Mouse (Mus musculus) ES-E14 (cell line): ENCODE results near the gene Gpr179. TPM values are rescaled to one million over a fixed set of nuclear protein-coding genes. Genes with fewer than 3 reads are reported as not detected.

Experiments used
- DNase-seq: peaks from one replicate; pipeline ENCODE4 v3.0.0-alpha.2; 2013; ENCODE audit warnings: low read depth, low spot score
- H3K27ac ChIP-seq: 2 replicates; pipeline ENCODE4 v1.5.1; 2012; ENCODE audit warnings: low read depth, mild to moderate bottlenecking, low read length, moderate library complexity, mixed read lengths; ENCODE audit not compliant: poor library complexity, insufficient read depth, severe bottlenecking
- H3K36me3 ChIP-seq: 2 replicates; pipeline ENCODE4 v1.6.1; 2012; ENCODE audit warnings: mild to moderate bottlenecking, low read length, moderate library complexity, mixed read lengths; ENCODE audit not compliant: control insufficient read depth, poor library complexity, insufficient read depth, severe bottlenecking
- H3K4me1 ChIP-seq, 2 experiments: fragments of 150-350 bp in 1 of 2; sonication (generic) in 1 of 2; 2 replicates each; pipeline ENCODE4 v1.6.1; 2012; ENCODE audit warnings: low read length in 2 of 2, mild to moderate bottlenecking in 1 of 2, mixed read lengths in 1 of 2; ENCODE audit not compliant: control insufficient read depth in 2 of 2, insufficient read depth in 2 of 2, poor library complexity in 1 of 2
- H3K4me3 ChIP-seq, 2 experiments: fragments of 150-350 bp in 1 of 2; sonication (generic) in 1 of 2; 2 replicates each; pipeline ENCODE4 v1.5.1; 2012; ENCODE audit warnings: low read length in 2 of 2, low read depth in 1 of 2, mild to moderate bottlenecking in 1 of 2, mixed read lengths in 1 of 2; ENCODE audit not compliant: insufficient read depth in 1 of 2, poor library complexity in 1 of 2, severe bottlenecking in 1 of 2
- H3K9ac ChIP-seq: 2 replicates; pipeline ENCODE4 v1.6.1; 2012; ENCODE audit warnings: low read depth, mild to moderate bottlenecking, low read length, mixed read lengths; ENCODE audit not compliant: poor library complexity, insufficient read depth, severe bottlenecking
- H3K9me3 ChIP-seq: fragments of 150-350 bp; sonication (generic); 2 replicates; pipeline ENCODE4 v1.6.1; 2012; ENCODE audit warnings: low read depth, mild to moderate bottlenecking, low read length; ENCODE audit not compliant: control insufficient read depth, insufficient read depth
- CHD2 ChIP-seq: IDR thresholded peaks from 2 replicates; pipeline ENCODE4 v1.6.1; 2014; ENCODE audit warnings: mild to moderate bottlenecking, low read depth, low read length, inconsistent platforms
- HCFC1 ChIP-seq: IDR thresholded peaks from 2 replicates; pipeline ENCODE4 v1.6.1; 2012; ENCODE audit warnings: low read length, inconsistent platforms, borderline replicate concordance; ENCODE audit not compliant: insufficient read depth
- MAFK ChIP-seq: IDR thresholded peaks from 2 replicates; pipeline ENCODE4 v1.6.1; 2014; ENCODE audit warnings: mild to moderate bottlenecking, low read depth, low read length, inconsistent platforms; ENCODE audit not compliant: insufficient read depth
- ZC3H11A ChIP-seq: IDR thresholded peaks from 2 replicates; pipeline ENCODE4 v1.6.1; 2012; ENCODE audit warnings: low read depth, mild to moderate bottlenecking, inconsistent platforms, low read length, borderline replicate concordance
- ZNF384 ChIP-seq: IDR thresholded peaks from 2 replicates; pipeline ENCODE4 v1.6.1; 2012; ENCODE audit warnings: low read depth, low read length, inconsistent platforms
- in situ Hi-C, 2 experiments: fragments of 600-800 bp; cut with MboI; formaldehyde crosslinking; loops; one replicate each; pipeline ENCODE4 v1.15.1; 2025; ENCODE audit warnings: low sequenced_read_pairs in 2 of 2, inconsistent platforms in 1 of 2; ENCODE audit not compliant: unreplicated experiment in 2 of 2
- total RNA-seq: library from RNA; depleted of rRNA; stranded (reverse); fragments of 300-350 nt; gene quantifications from 2 replicates; pipeline ENCODE4 v1.2.3, GENCODE M21; 2012

Gpr179 gene
- total RNA-seq, 1 experiment: 0.31 TPM

DNA sequence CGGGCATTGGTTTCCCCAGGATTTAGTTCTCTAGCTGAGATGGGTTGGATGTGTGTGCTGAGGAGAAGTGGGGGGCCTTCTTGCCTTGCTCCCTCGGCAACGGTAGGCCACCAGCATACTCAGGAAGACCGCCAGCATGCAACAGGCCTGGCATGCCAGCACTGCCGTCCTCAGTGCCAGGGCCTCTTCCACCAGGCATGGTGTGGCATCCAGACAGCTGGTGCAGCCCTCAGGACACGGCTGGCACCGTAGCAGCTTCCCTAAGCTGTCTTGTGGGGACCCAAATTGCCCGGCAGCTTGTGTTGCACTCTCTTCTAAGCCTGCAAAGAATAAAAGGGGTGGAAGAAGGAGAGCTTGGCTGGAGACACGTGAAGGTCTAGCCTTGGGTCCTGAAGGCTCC, 5.5 kb downstream of the Gpr179 start:
- in situ Hi-C loops: no loop called here
- Histone ChIP-seq H3K27ac (no peak overlapping the region), H3K9me3 (no peaks in the 10 kb centered on the region), H3K36me3 (no peaks in the 10 kb centered on the region; the same call in 1 of the 2 replicates), H3K4me1 (peaks cover 0 to 6% of the 10 kb centered on the region in 2 experiments; a peak in 2 of 4 replicates), H3K9ac (no peak overlapping the region), H3K4me3 (no peak overlapping the region)
- TF ChIP-seq ZC3H11A (no peak), MAFK (no peak), ZNF384 (no peak), HCFC1 (no peak), CHD2 (no peak)
- DNase-seq: no peak

DNA sequence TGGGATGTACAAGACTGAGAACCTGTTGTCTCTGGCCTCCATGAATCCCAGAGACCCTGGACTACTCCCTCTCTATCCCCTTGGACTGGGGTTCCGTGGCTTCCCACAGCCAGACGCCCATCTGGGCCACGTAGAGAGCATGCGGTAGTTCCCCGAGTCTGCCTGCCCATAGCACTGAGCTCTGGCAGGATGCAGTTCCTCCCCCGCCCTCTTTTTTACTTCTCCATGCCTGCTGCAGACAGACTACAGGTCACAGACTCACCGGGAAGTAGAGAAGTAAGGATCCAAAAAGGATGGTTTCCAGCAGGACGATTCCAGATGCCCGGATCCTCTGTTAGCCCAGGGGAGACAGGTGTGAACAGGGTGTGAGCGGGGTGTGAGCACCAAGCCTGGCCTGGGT, 6.4 kb downstream of the Gpr179 start:
- Histone ChIP-seq H3K36me3 (no peaks in the 10 kb centered on the region; the same call in 1 of the 2 replicates), H3K9ac (no peak overlapping the region), H3K4me1 (peaks cover 0 to 6% of the 10 kb centered on the region in 2 experiments; a peak in 2 of 4 replicates), H3K9me3 (no peaks in the 10 kb centered on the region), H3K4me3 (no peak overlapping the region), H3K27ac (no peak overlapping the region)
- in situ Hi-C loops: no loop called here
- DNase-seq: no peak
- TF ChIP-seq HCFC1: no peak
- TF ChIP-seq ZNF384: no peak
- TF ChIP-seq MAFK: no peak
- TF ChIP-seq ZC3H11A: no peak
- TF ChIP-seq CHD2: no peak

DNA sequence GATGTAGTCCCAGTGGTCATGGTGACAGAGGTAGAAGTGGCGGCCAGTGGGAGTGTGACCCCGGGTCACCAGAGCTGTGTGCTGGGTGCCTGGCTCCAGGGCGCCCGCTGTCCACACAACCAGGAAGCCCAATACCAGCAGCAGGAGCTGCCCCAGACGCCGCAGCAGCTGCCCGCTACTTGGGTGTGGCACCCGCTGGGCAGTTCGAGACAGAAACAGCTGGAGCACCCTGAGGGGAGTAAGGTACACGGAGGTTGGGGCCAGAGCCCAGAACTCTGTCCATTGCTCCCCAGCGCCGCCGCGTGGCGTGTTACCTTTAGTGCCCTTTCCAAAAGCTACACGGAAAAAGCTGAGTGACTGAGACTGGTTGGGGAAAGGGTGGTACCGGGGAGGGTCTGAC, 8.3 kb downstream of the Gpr179 start:
- Histone ChIP-seq H3K36me3 (no peaks in the 10 kb centered on the region; the same call in 1 of the 2 replicates), H3K27ac (no peak overlapping the region), H3K9ac (no peak overlapping the region), H3K4me1 (no peaks in the 10 kb centered on the region; a peak in 1 of 4 replicates), H3K9me3 (no peaks in the 10 kb centered on the region), H3K4me3 (peak overlapping the region; percentile 27 to 54; a peak in 3 of 4 replicates)
- no peak for DNase-seq
- TF ChIP-seq ZNF384 (no peak), MAFK (no peak), ZC3H11A (no peak), CHD2 (no peak)
- in situ Hi-C loops: no loop called here

DNA sequence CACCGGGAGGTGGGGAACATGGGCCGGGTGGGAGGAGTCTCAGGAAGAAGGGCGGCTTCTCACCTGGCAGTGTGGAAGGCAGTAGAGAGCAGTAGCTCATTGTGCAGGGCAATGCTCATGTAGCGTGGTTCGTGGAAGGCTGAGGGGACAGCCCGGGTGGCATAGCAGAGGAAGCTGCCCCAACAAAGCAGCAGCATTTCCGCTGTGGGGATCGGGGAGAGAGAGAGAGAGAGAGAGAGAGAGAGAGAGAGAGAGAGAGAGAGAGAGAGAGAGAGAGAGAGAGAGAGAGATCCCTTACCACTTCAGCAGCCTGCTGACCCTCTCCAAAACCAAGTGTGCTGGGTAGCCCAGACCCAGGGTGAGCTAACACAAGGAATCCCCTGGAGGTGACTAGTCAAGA, 8.7 kb downstream of the Gpr179 start:
- in situ Hi-C loops: no loop called here
- no peaks in the 10 kb centered on the region; the same call in 1 of the 2 replicates for H3K36me3 ChIP-seq
- no peak overlapping the region for H3K9ac ChIP-seq
- DNase-seq: no peak
- H3K9me3 ChIP-seq: no peaks in the 10 kb centered on the region
- TF ChIP-seq ZNF384 (no peak), HCFC1 (no peak), CHD2 (no peak), MAFK (no peak), ZC3H11A (no peak)
- no peaks in the 10 kb centered on the region; a peak in 1 of 4 replicates for H3K4me1 ChIP-seq
- H3K4me3 ChIP-seq: no peak overlapping the region; a peak in 1 of 4 replicates
- no peak overlapping the region for H3K27ac ChIP-seq

DNA sequence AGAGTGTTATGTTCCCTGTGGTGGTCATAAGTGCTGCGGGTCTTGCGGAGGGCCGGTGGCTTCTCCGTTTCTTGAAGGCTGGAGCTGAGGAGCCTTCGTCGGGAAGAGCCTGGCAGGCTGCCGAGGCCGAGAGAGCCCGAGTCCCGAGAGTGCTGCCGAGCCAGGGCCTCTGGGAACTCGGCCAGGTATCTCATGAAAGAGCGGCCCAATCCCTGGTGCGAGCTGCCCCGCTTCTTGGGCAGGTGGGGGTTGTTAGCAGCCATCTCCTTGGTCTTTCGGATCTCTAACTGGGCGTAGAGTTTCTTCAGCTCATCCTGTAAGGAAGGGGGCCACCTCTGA, 12.9 kb downstream of the Gpr179 start:
- H3K4me1 ChIP-seq: peaks cover 4 to 32% of the 10 kb centered on the region in 2 experiments; a peak in 3 of 4 replicates
- no peaks in the 10 kb centered on the region for H3K9me3 ChIP-seq
- in situ Hi-C loops: no loop called here
- H3K4me3 ChIP-seq: peak overlapping the region in 1 of 2 experiments; percentile 27; a peak in 2 of 4 replicates
- no peak for TF ChIP-seq ZC3H11A
- no peak for TF ChIP-seq MAFK
- TF ChIP-seq HCFC1: no peak
- TF ChIP-seq ZNF384: no peak
- no peak for TF ChIP-seq CHD2
- DNase-seq: no peak
- no peak overlapping the region for H3K27ac ChIP-seq
- H3K9ac ChIP-seq: no peak overlapping the region; the same call in 1 of the 2 replicates
- H3K36me3 ChIP-seq: no peaks in the 10 kb centered on the region; the same call in 1 of the 2 replicates
